Mouse (Mus musculus) T-cell, adult 2 months (primary cell): ENCODE measurements around the gene Nr4a1.

ENCODE experiments used
- DNase-seq: peaks from one replicate; pipeline ENCODE4 v3.0.0; 2022; ENCODE audit warnings: low spot score

Nr4a1 gene

GRCm38 (mm10) chr15:101253886-101254795 lies at the start of gene Nr4a1:
TSS of gene Nr4a1 (plus strand) at chr15:101254269.
- DNase-seq: peak; percentile 82

GRCm38 (mm10) chr15:101204781-101205180 lies 49.3 kb upstream of the Nr4a1 start:
- DNase-seq: no peak

- DNase-seq: peak; percentile 62
Measured at GRCm38 (mm10) chr15:101210228-101210627, 43.8 kb upstream of the Nr4a1 start.

GRCm38 (mm10) chr15:101210998-101211613 lies 43.0 kb upstream of the Nr4a1 start:
- DNase-seq: no peak

- DNase-seq: no peak
Measured at GRCm38 (mm10) chr15:101212435-101212834, 41.6 kb upstream of the Nr4a1 start.

- no peak for DNase-seq
Measured at GRCm38 (mm10) chr15:101215136-101215535, 38.9 kb upstream of the Nr4a1 start.

- no peak for DNase-seq
Measured at GRCm38 (mm10) chr15:101216036-101216435, 38.0 kb upstream of the Nr4a1 start.

GRCm38 (mm10) chr15:101220905-101221297 lies 33.2 kb upstream of the Nr4a1 start:
- no peak for DNase-seq

- DNase-seq: peak; percentile 56
Measured at GRCm38 (mm10) chr15:101221298-101222104, 32.6 kb upstream of the Nr4a1 start.

GRCm38 (mm10) chr15:101222897-101223482 lies 31.1 kb upstream of the Nr4a1 start:
- DNase-seq: no peak

- no peak for DNase-seq
Measured at GRCm38 (mm10) chr15:101223596-101223995, 30.5 kb upstream of the Nr4a1 start.

GRCm38 (mm10) chr15:101224006-101224906 lies 29.8 kb upstream of the Nr4a1 start, which contains the start of gene Grasp:
TSS of gene Grasp (plus strand) at chr15:101224188.
- DNase-seq: peak; percentile 82

GRCm38 (mm10) chr15:101224977-101225376 lies 29.1 kb upstream of the Nr4a1 start:
- peak; percentile 37 for DNase-seq

GRCm38 (mm10) chr15:101227971-101228370 lies 26.1 kb upstream of the Nr4a1 start:
- DNase-seq: no peak

- DNase-seq: no peak
Measured at GRCm38 (mm10) chr15:101228866-101229590, 25.0 kb upstream of the Nr4a1 start.

- DNase-seq: no peak
Measured at GRCm38 (mm10) chr15:101230503-101230902, 23.6 kb upstream of the Nr4a1 start.

- DNase-seq: peak; percentile 60
Measured at GRCm38 (mm10) chr15:101230995-101231647, 22.9 kb upstream of the Nr4a1 start.

GRCm38 (mm10) chr15:101231648-101232180 lies 22.4 kb upstream of the Nr4a1 start:
- no peak for DNase-seq

- DNase-seq: no peak
Measured at GRCm38 (mm10) chr15:101232607-101233006, 21.5 kb upstream of the Nr4a1 start.
